Mouse (Mus musculus) heart, embryonic 10.5 days (tissue): Measurements from ENCODE around the gene Nsdhl. TPM values are rescaled to one million over a fixed set of nuclear protein-coding genes. Genes with fewer than 3 reads are reported as not detected.
A peak's percentile ranks its signal among the peaks of the same experiment; 100 is the strongest.

Source experiments
- DNase-seq: peaks from one replicate; pipeline ENCODE4 v3.0.0-alpha.2; 2017; ENCODE audit warnings: low spot score
- H3K27ac ChIP-seq: fragments of 300-500 bp; sonication (generic); 2 replicates; pipeline ENCODE4 v1.5.1; 2016; ENCODE audit warnings: mild to moderate bottlenecking
- H3K27me3 ChIP-seq: fragments of 300-500 bp; sonication (generic); 2 replicates; pipeline ENCODE4 v1.6.1; 2016; ENCODE audit warnings: mild to moderate bottlenecking; ENCODE audit not compliant: poor library complexity, insufficient read depth, severe bottlenecking
- H3K36me3 ChIP-seq: fragments of 300-500 bp; sonication (generic); 2 replicates; pipeline ENCODE4 v1.6.1; 2016; ENCODE audit warnings: mild to moderate bottlenecking, moderate library complexity
- H3K4me1 ChIP-seq: fragments of 300-500 bp; sonication (generic); 2 replicates; pipeline ENCODE4 v1.6.1; 2016; ENCODE audit warnings: mild to moderate bottlenecking
- H3K4me3 ChIP-seq: fragments of 300-500 bp; sonication (generic); 2 replicates; pipeline ENCODE4 v1.5.1; 2016; ENCODE audit warnings: mild to moderate bottlenecking, moderate library complexity
- H3K9me3 ChIP-seq: fragments of 300-500 bp; sonication (generic); 2 replicates; pipeline ENCODE4 v1.6.1; 2016; ENCODE audit warnings: mild to moderate bottlenecking, moderate library complexity
- WGBS: fragments of 180-500 bp; shearing (Covaris S2); methylation state at CpG from one replicate; pipeline ENCODE4 v1.1.7; 2016; 5-methylcytosine and 5-hydroxymethylcytosine counted together
- polyA plus RNA-seq: library from polyadenylated mRNA; unstranded; fragments of >200 nt; fragmentation: Nextera tagmentation; extraction: Ambion mirVana; gene quantifications from 2 replicates; pipeline ENCODE4 v1.2.1, GENCODE M21; 2016

Nsdhl gene
- polyA plus RNA-seq, 1 experiment from 2014 or later: 23.0 TPM

DNA sequence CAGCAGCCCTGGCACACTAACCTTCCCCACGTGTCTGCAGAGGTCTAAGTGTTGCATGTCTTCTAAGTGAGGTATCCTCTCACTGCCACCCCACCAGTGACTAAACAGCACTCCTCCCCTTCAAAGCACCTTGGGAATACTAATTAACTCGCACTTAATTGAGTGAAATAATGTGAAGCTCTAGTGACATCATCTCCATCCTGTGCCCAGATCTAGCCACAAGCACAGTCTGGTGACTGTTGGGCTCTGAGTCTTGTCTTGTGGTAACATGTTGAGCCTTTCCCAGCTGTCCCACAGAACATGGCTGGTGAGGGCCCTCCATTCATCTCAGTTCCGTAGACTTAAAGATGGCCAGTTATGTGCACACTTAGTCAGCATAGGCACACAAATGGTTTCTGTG lies 44.4 kb downstream of the Nsdhl start:
- DNase-seq: no peak
- Histone ChIP-seq H3K9me3 (no peaks in the 10 kb centered on the region), H3K36me3 (0 out of 2 replicates have a peak, but pooled peaks cover 3% of the 10 kb centered on the region), H3K27ac (no peak overlapping the region), H3K4me3 (no peak overlapping the region), H3K27me3 (no peaks in the 10 kb centered on the region), H3K4me1 (no peaks in the 10 kb centered on the region)
- 74% methylated on average over 3 of the region's 3 CpGs for WGBS

DNA sequence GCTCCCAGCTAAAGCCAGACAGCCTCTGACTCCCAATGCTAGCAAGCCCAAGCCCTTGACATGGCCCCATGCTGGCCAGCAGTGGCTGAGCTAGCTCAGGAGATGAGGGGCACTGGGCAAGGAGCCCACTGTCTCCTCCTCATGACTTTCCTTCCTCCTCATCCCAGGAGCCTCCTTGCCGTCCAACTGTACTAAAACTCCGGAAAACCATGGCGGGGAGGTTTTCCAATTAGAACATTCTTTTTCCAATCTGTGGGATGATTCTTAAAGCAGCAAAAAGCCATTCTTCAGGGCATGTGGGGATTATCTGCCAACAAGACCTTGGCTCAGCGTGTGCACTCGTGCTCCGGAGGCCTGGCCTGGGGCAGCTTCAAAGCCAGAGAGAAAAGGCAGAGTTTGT lies 64.5 kb downstream of the Nsdhl start:
- no peak overlapping the region for H3K4me3 ChIP-seq
- no peaks in the 10 kb centered on the region for H3K36me3 ChIP-seq
- WGBS: 74% methylated on average over 6 of the region's 6 CpGs
- H3K4me1 ChIP-seq: no peaks in the 10 kb centered on the region
- no peak overlapping the region for H3K27ac ChIP-seq
- peaks cover 25% of the 10 kb centered on the region; the same call in 1 of the 2 replicates for H3K27me3 ChIP-seq
- no peak for DNase-seq
- H3K9me3 ChIP-seq: no peaks in the 10 kb centered on the region

DNA sequence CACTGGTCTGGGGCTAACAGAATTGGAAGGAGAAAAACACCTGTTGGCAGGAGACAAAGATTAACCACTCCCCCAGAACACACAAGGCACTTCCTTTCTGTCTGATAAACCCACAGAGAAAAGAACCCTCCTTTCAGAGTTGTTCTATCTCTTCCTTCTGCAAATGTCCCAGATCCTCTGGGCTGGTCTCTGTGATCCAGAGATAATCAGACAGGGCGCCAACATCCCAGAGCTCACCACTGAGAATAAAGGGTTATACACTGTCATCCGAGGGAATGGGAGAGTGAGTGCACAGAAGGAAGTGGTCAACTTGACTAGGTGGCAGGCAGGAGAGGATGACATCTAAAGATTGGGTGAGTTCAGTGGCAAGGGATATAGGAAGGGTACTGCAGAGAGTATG lies 67.2 kb downstream of the Nsdhl start:
- 70% methylated on average over 2 of the region's 2 CpGs for WGBS
- no peak for DNase-seq

DNA sequence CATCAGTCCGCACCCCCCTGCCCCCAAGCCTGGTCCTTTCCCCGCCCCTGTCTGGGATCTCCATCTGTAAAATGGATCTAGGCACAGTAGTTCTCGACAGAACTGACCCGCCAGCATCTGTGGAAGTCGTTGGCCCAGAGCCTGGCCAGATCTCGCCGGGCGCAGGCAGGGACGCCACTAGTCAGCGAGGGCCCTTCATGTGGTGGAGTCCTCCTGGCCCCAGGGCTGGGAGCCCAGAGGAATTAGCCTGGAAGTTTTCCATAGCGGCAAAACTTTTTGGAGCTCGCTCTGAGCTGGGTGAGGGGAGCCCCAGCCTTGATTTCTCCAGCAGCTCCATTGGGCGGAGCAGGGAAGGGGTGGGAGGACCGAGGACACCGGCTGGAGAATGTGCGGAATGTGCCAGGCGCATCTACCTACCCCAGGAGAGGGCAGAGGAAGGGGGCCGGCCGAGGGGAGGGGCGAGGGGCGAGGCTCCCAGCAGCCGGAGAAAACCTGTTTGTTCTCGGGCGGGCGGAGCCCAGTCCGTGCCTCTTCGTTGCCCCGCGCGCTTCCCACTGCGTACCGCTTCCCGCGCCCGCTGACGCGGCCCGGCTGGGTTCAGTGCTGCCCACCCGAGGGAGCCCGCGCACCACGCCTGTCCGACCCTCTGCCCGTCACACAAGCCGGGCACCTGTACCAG lies 68.6 kb downstream of the Nsdhl start, which contains the start of gene Zfp185:
Gene Zfp185, plus strand, starts transcription at position 499 of the 679 bp plus-strand sequence.
- WGBS: 21% methylated on average over 45 of the region's 45 CpGs
- H3K36me3 ChIP-seq: no peaks in the 10 kb centered on the region
- H3K27me3 ChIP-seq: peaks cover 31% of the 10 kb centered on the region; the same call in 1 of the 2 replicates
- H3K27ac ChIP-seq: peak within 1 kb of the TSS; percentile 83
- no peaks in the 10 kb centered on the region for H3K9me3 ChIP-seq
- H3K4me3 ChIP-seq: peak within 1 kb of the TSS; percentile 60
- no peak for DNase-seq
- H3K4me1 ChIP-seq: no peaks in the 10 kb centered on the region

More for the DNA sequence above, 67.2 kb downstream of the Nsdhl start:
- Histone ChIP-seq H3K4me1 (no peaks in the 10 kb centered on the region), H3K27me3 (peaks cover 29% of the 10 kb centered on the region; the same call in 1 of the 2 replicates), H3K27ac (no peak overlapping the region), H3K4me3 (no peak overlapping the region), H3K9me3 (no peaks in the 10 kb centered on the region), H3K36me3 (no peaks in the 10 kb centered on the region)

DNA sequence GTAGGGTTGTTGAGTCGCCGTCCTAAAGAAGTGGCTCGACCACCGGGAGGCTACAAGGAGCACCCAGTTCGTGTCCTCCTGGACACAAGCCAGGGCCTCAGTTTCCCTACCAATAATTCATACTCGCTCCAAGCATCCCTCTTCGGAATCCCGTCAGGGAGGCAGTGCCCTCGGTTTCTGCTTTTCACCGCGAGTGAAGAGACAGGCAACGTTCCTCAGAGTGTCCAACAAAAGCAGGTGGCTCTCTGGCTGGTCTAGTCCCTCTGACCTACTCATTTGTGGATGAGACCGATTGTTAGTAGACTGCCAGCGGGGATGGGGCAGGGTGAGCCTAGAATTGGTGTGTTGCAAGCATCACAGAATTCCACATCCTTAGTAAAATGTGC lies 69.2 kb downstream of the Nsdhl start:
- Histone ChIP-seq H3K27ac (peak overlapping the region; percentile 83), H3K36me3 (no peaks in the 10 kb centered on the region), H3K9me3 (no peaks in the 10 kb centered on the region), H3K4me1 (no peaks in the 10 kb centered on the region), H3K4me3 (peak overlapping the region; percentile 60), H3K27me3 (peaks cover 27% of the 10 kb centered on the region; the same call in 1 of the 2 replicates)
- 19% methylated on average over 14 of the region's 14 CpGs for WGBS
- no peak for DNase-seq

DNA sequence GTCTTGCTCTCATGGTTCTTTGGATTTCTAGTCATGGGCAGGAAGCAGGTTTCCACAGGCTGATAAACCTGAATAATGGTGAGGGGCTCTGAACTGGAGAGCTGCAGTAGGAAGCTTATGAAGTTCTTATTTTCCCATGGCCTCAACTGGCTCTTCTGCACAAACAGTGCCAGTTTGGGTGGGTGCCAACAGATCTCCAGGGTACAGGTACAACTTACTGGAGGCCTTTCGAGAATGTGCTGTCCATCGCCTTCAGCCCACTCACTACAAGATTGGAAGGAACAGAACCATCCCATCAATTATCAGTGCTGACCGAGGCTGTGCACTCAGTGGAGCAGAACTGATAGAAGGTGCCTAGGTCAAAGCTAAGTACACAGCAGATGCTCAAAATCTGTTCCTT lies 70.1 kb downstream of the Nsdhl start:
- no peaks in the 10 kb centered on the region for H3K4me1 ChIP-seq
- 92% methylated on average over 3 of the region's 3 CpGs for WGBS
- no peak overlapping the region for H3K27ac ChIP-seq
- no peak overlapping the region for H3K4me3 ChIP-seq
- H3K27me3 ChIP-seq: peaks cover 22% of the 10 kb centered on the region; the same call in 1 of the 2 replicates
- no peaks in the 10 kb centered on the region for H3K9me3 ChIP-seq
- H3K36me3 ChIP-seq: no peaks in the 10 kb centered on the region
- DNase-seq: no peak

DNA sequence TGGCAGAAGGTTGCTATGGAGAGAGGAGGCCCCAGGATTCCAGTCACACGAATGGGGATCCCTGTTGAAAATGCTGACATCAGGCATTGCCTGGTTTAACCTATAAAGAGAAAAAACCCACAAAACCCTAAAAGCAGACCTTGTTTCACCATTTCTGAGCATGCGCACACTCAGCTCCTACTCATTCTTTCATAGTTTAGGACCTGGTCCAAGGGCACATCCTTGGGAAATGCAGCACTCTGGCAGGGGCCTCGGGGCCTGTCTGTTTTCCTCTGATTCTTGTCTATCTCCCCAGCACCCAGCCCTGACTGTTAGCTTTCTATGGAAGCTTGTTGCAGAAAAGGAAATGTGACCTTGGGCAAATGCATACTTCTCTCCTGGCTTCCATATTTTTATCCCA lies 72.2 kb downstream of the Nsdhl start:
- Histone ChIP-seq H3K9me3 (no peaks in the 10 kb centered on the region), H3K4me3 (no peak overlapping the region), H3K36me3 (no peaks in the 10 kb centered on the region), H3K4me1 (no peaks in the 10 kb centered on the region), H3K27me3 (peaks cover 14% of the 10 kb centered on the region; the same call in 1 of the 2 replicates), H3K27ac (no peak overlapping the region)
- no peak for DNase-seq
- 70% methylated on average over 3 of the region's 3 CpGs for WGBS

DNA sequence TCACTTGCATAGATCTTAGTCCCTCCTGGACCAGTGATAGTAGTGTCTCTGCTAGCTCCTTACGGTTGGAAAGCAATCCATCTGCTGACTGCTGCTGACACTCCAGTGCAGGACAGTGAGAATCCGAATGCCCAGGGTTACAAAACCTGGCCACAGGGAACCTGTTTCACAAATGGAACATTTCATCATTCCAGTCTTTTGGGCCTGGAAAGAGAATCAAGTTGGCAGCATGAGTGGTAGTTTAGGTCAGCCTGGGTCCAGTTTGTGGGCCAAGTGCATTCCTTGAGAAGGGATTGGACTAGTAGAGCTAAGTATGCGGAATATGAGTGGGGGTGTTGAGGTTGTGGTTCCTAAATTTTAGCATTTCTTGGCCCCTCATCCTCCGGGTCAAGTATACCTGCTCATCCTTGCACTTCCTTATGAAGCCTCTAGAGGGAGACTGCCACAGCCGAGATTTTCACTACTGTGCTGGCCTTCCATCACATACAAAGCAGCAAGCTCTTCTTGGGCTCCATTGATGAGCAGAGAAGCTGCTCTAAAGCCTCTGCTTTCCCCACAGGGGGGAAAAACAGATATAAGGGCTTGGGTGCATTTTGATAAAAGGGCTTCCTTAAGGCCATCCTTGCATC lies 74.0 kb downstream of the Nsdhl start:
- Histone ChIP-seq H3K9me3 (no peaks in the 10 kb centered on the region), H3K27ac (no peak overlapping the region), H3K27me3 (peaks cover 9% of the 10 kb centered on the region; the same call in 1 of the 2 replicates), H3K36me3 (no peaks in the 10 kb centered on the region), H3K4me3 (no peak overlapping the region), H3K4me1 (no peaks in the 10 kb centered on the region)
- WGBS: 47% methylated on average over 5 of the region's 5 CpGs
- DNase-seq: no peak

DNA sequence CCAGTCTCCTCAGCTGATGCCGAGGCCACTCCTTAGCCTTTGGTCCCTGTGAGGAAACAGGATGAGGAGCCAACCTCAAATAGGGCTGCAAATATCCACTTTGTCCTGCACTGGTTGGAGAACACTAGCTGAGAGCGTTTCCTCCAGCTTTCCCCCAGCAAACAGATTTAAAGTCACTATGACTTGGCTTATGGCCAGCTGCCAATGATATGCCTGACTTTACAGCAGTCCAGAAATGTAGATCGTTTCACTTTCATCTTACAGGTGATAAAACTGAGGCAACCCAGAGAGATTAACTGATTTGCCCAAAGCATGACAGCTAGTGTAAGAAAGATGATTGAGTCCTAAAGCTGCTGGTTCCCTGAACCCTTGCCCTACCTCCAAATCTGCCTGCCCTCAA lies 77.2 kb downstream of the Nsdhl start:
- Histone ChIP-seq H3K27me3 (peaks cover 15% of the 10 kb centered on the region; the same call in 1 of the 2 replicates), H3K9me3 (no peaks in the 10 kb centered on the region), H3K36me3 (no peaks in the 10 kb centered on the region), H3K4me3 (no peak overlapping the region), H3K4me1 (no peaks in the 10 kb centered on the region), H3K27ac (no peak overlapping the region)
- 72% methylated on average over 3 of the region's 3 CpGs for WGBS
- DNase-seq: no peak

DNA sequence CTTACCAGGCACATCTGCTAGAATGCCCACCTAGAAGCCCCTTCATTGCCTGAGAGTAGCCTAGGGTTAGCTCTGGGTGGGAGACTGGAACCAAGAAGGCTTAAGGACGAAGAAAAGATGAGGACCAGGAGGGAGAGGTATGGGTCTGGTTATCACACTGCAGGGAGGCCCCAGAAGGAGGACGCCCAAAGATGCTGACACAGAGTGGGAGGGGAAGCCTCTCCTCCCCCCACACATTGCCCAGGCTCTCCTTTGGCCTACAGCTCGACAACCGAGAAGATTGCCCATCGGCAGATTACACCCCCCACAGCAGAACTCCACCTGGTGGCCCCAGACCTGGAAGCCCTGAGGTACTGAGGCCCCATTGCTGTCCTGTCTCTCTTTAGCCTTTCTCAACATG lies 84.8 kb downstream of the Nsdhl start:
- WGBS: 75% methylated on average over 5 of the region's 5 CpGs
- H3K4me3 ChIP-seq: no peak overlapping the region
- H3K27ac ChIP-seq: no peak overlapping the region
- no peak for DNase-seq
- H3K36me3 ChIP-seq: no peaks in the 10 kb centered on the region
- H3K27me3 ChIP-seq: peaks cover 22% of the 10 kb centered on the region; the same call in 1 of the 2 replicates
- no peaks in the 10 kb centered on the region for H3K4me1 ChIP-seq
- no peaks in the 10 kb centered on the region for H3K9me3 ChIP-seq

DNA sequence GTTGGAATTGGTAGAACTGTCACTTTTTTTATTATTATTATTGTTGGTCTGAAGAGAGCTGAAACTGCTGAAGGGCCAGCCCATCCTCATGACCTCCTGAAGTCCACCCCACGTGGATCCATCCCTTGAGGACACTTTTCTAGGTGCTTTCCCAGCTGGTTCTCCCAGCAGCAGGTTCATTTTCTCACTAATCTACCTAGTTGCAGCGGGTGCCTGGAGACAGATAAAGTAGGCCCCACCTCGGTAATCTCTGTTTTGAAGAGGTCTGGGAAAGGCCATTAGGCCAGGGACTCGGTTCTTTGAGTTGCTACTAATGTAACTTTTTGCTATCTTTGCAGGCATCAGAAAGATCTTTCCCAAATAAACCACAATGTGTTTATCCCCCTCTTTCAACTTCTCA lies 87.3 kb downstream of the Nsdhl start:
- WGBS: 51% methylated on average over 4 of the region's 4 CpGs
- Histone ChIP-seq H3K4me3 (no peak overlapping the region), H3K9me3 (no peaks in the 10 kb centered on the region), H3K4me1 (no peaks in the 10 kb centered on the region), H3K27me3 (peaks cover 10% of the 10 kb centered on the region; the same call in 1 of the 2 replicates), H3K27ac (no peak overlapping the region), H3K36me3 (no peaks in the 10 kb centered on the region)
- no peak for DNase-seq

DNA sequence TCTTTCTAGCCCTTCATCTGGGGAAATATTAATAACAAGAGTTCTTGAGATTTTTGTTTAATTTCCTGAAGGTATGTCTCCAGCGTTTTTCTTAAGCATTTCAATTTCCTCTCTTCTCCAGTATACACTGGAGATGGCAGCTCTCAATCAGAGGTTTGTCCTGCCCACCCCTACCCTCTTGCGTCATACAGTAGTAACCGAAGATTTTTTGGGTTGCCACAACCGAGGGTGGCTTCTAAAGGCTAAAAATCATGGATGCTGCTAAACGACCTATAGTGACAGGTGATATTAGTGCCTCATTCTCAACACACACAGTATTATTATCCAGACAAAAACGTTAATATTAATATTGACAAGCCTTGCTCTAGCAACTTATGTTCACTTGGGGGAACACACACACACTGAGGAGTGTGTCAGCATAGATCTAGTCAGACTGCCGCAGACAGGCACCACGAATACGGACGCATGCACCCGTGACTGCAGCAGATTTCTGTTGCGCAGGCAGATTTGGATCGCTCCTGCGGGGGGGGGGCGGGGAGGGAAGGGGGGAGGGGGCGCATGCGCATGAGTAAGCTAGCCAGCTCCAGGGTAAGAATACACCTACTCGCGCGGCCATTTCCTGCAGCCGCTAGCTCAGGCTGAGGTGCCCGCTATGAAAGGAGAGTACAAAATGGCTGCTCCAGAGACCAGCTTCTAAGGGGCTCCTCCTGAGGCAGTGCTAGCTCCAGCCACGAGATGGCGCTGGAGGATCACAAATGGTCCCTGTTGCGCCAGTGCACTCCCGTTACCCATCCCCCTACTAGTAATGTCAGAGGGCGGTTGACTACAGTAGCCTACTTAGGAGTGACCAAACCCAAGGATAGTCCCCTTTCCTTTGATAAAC lies 89.5 kb downstream of the Nsdhl start:
- 11% methylated on average over 24 of the region's 27 CpGs for WGBS
- Histone ChIP-seq H3K27ac (peak overlapping the region; percentile 72), H3K4me1 (no peaks in the 10 kb centered on the region), H3K36me3 (no peaks in the 10 kb centered on the region), H3K27me3 (no peaks in the 10 kb centered on the region), H3K9me3 (no peaks in the 10 kb centered on the region), H3K4me3 (peak overlapping the region; percentile 54)
- peak; percentile 96 for DNase-seq
